10 mouse cellular contexts compared by ENCODE assay signal in genomic region chr3:60740543-60741294, GRCm38 (mm10).
DNase-seq lines count a peak whose midpoint lies in the region; ATAC-seq and TF ChIP-seq lines count a peak whose summit lies in the region.
"Had no signal": no experiment of that assay in that cellular context is flagged by ENCODE, and none has a peak within 500 bp of the region (broad histone marks: within the 10 kb centered on the region; RNA-seq: fewer than 3 reads in every experiment).

No protein-coding gene starts in this region.

- no peaks in the 10 kb centered on the region for H3K9me3 ChIP-seq in intestine, embryonic 15.5 days
- H3K9me3 ChIP-seq in intestine, postnatal 0 days (ENCODE audit: control insufficient read depth): no peaks in the 10 kb centered on the region

- intact Hi-C loops in gastrocnemius, postnatal 36 days (cut with DNase I): no loop called here

- no peak overlapping the region for H3K4me3 ChIP-seq in intestine, embryonic 15.5 days (replicated peaks)
- no peak overlapping the region for H3K4me3 ChIP-seq in intestine, postnatal 0 days (ENCODE audit: low read depth, low read length)

- TF ChIP-seq CTCF in intestine, postnatal 0 days (IDR thresholded peaks at IDR 0.05; ENCODE audit: low read depth): no peak

- 0 out of 2 replicates have a peak, but pooled peaks have one; percentile 59 for ATAC-seq in intestine, embryonic 15.5 days
- ATAC-seq in intestine, postnatal 0 days: no peak
- ATAC-seq in granulocyte monocyte progenitor cell, adult 5-6 weeks (replicated peaks; ENCODE audit: poor library complexity, severe bottlenecking): no peak

- no peaks in the 10 kb centered on the region for H3K27me3 ChIP-seq in intestine, embryonic 15.5 days (replicated peaks)
- H3K27me3 ChIP-seq in intestine, postnatal 0 days (replicated peaks; ENCODE audit: control insufficient read depth, insufficient read depth, low read length): no peaks in the 10 kb centered on the region

- H3K9ac ChIP-seq in intestine, embryonic 15.5 days: no peak overlapping the region
- no peak overlapping the region for H3K9ac ChIP-seq in intestine, postnatal 0 days (ENCODE audit: low read depth, low read length)
- H3K9ac ChIP-seq: liver, embryonic 14.5 days had no signal

- H3K27ac ChIP-seq in intestine, embryonic 15.5 days: 0 out of 2 replicates have a peak overlapping the region, but pooled peaks have one; percentile 32
- H3K27ac ChIP-seq in intestine, postnatal 0 days (ENCODE audit: low read depth, low read length): no peak overlapping the region
- H3K27ac ChIP-seq: liver, embryonic 14.5 days had no signal

- DNase-seq in adrenal gland, postnatal 36 days: peak; percentile 3 to 17
- peak; percentile 20 to 39 for DNase-seq in gastrocnemius, postnatal 36 days
- peak; percentile 43 for DNase-seq in lung, postnatal 10 days
- DNase-seq in spleen, adult 12 weeks (ENCODE audit: low spot score): no peak
- DNase-seq in neural tube, embryonic 10.5 days (ENCODE audit: extremely low spot score, low spot score): no peak
- DNase-seq: right cerebral cortex, postnatal 4 days had no signal

- H3K4me1 ChIP-seq in intestine, embryonic 15.5 days (replicated peaks): no peaks in the 10 kb centered on the region
- no peaks in the 10 kb centered on the region for H3K4me1 ChIP-seq in intestine, postnatal 0 days (replicated peaks; ENCODE audit: control insufficient read depth, insufficient read depth, low read length)

- H3K36me3 ChIP-seq in intestine, embryonic 15.5 days: no peaks in the 10 kb centered on the region
- no peaks in the 10 kb centered on the region for H3K36me3 ChIP-seq in intestine, postnatal 0 days (ENCODE audit: control insufficient read depth, insufficient read depth)

- no peak overlapping the region for H3K4me2 ChIP-seq in intestine, embryonic 15.5 days (replicated peaks)
- H3K4me2 ChIP-seq in intestine, postnatal 0 days (replicated peaks; ENCODE audit: low read depth): no peak overlapping the region

Comparison
In these comparisons a context has a peak if more than half of its experiments do, and no peak if none do; other contexts are left out.
1. DNase-seq: peak in adrenal gland, postnatal 36 days (2 of 2), gastrocnemius, postnatal 36 days (2 of 2) and lung, postnatal 10 days (single experiment); none in spleen, adult 12 weeks (single experiment) and neural tube, embryonic 10.5 days (single experiment).